Mouse (Mus musculus): ENCODE data around the gene Gm10718. TPM values are rescaled to one million over a fixed set of nuclear protein-coding genes. Genes with fewer than 3 reads are reported as not detected.
A peak's percentile ranks its signal among the peaks of the same experiment; 100 is the strongest.
"Not testable (repeated sequence)": the region's sequence is repeated elsewhere in the genome, so short reads cannot be mapped to it uniquely, and the experiment has no call there.

Gm10718 gene
- 0.61 and 0.95 TPM in 2 replicates for polyA plus RNA-seq (2014; fragmentation: Nextera tagmentation; extraction: Ambion mirVana)

GRCm38 (mm10) chr9:3023312-3023984, at the start of gene Gm10718:
Gene Gm10718 (plus strand): TSS chr9:3023547.
- not testable (repeated sequence) for H3K4me1 ChIP-seq (ENCODE audit: control insufficient read depth in 2 of 2, insufficient read depth in 2 of 2, low read length in 2 of 2); H3K27ac ChIP-seq (replicated peaks in 1 of 2; ENCODE audit: control insufficient read depth in 1 of 2, insufficient read depth in 1 of 2, low read depth in 2 of 2, low read length in 2 of 2); H3K36me3 ChIP-seq (ENCODE audit: control insufficient read depth, insufficient read depth, low read length); H3K9me3 ChIP-seq (ENCODE audit: control insufficient read depth, low read length); H3K9ac ChIP-seq (ENCODE audit: low read length); ATAC-seq (ENCODE audit: insufficient number of reproducible peaks, insufficient read depth, low FRiP score, low read depth); H3K4me3 ChIP-seq (ENCODE audit: control insufficient read depth in 1 of 2, insufficient read depth in 1 of 2, low read depth in 1 of 2, low read length in 2 of 2); H3K27me3 ChIP-seq (ENCODE audit: control insufficient read depth, insufficient read depth, low read length); H3K4me2 ChIP-seq (ENCODE audit: low read length)
- WGBS, result 73% methylated on average over 9 of the region's 13 CpGs

GRCm38 (mm10) chr9:3000445-3000972, 22.8 kb upstream of the Gm10718 start, which contains the start of gene Gm10722:
Gene Gm10722 (plus strand): TSS chr9:3000922.
- not testable (repeated sequence) for ATAC-seq (ENCODE audit: insufficient number of reproducible peaks, insufficient read depth, low FRiP score, low read depth); H3K4me1 ChIP-seq (ENCODE audit: control insufficient read depth in 2 of 2, insufficient read depth in 2 of 2, low read length in 2 of 2); H3K27ac ChIP-seq (replicated peaks in 1 of 2; ENCODE audit: control insufficient read depth in 1 of 2, insufficient read depth in 1 of 2, low read depth in 2 of 2, low read length in 2 of 2); H3K9me3 ChIP-seq (ENCODE audit: control insufficient read depth, low read length); H3K4me3 ChIP-seq (ENCODE audit: control insufficient read depth in 1 of 2, insufficient read depth in 1 of 2, low read depth in 1 of 2, low read length in 2 of 2); H3K36me3 ChIP-seq (ENCODE audit: control insufficient read depth, insufficient read depth, low read length); H3K27me3 ChIP-seq (ENCODE audit: control insufficient read depth, insufficient read depth, low read length); H3K9ac ChIP-seq (ENCODE audit: low read length); H3K4me2 ChIP-seq (ENCODE audit: low read length)
- WGBS, result 62% methylated on average over 12 of the region's 12 CpGs

- WGBS, result 60% methylated on average over 8 of the region's 8 CpGs
- H3K27me3 ChIP-seq (ENCODE audit: control insufficient read depth, insufficient read depth, low read length); H3K27ac ChIP-seq (replicated peaks in 1 of 2; ENCODE audit: control insufficient read depth in 1 of 2, insufficient read depth in 1 of 2, low read depth in 2 of 2, low read length in 2 of 2); H3K36me3 ChIP-seq (ENCODE audit: control insufficient read depth, insufficient read depth, low read length); H3K4me2 ChIP-seq (ENCODE audit: low read length); H3K4me3 ChIP-seq (ENCODE audit: control insufficient read depth in 1 of 2, insufficient read depth in 1 of 2, low read depth in 1 of 2, low read length in 2 of 2); H3K9me3 ChIP-seq (ENCODE audit: control insufficient read depth, low read length); H3K9ac ChIP-seq (ENCODE audit: low read length); ATAC-seq (ENCODE audit: insufficient number of reproducible peaks, insufficient read depth, low FRiP score, low read depth); H3K4me1 ChIP-seq (ENCODE audit: control insufficient read depth in 2 of 2, insufficient read depth in 2 of 2, low read length in 2 of 2): not testable (repeated sequence)
These were observed 22.3 kb upstream of the Gm10718 start for GRCm38 (mm10) chr9:3001006-3001405.

- H3K4me2 ChIP-seq (ENCODE audit: low read length); H3K27ac ChIP-seq (replicated peaks in 1 of 2; ENCODE audit: control insufficient read depth in 1 of 2, insufficient read depth in 1 of 2, low read depth in 2 of 2, low read length in 2 of 2); H3K9ac ChIP-seq (ENCODE audit: low read length); H3K36me3 ChIP-seq (ENCODE audit: control insufficient read depth, insufficient read depth, low read length); H3K9me3 ChIP-seq (ENCODE audit: control insufficient read depth, low read length); H3K4me1 ChIP-seq (ENCODE audit: control insufficient read depth in 2 of 2, insufficient read depth in 2 of 2, low read length in 2 of 2); H3K4me3 ChIP-seq (ENCODE audit: control insufficient read depth in 1 of 2, insufficient read depth in 1 of 2, low read depth in 1 of 2, low read length in 2 of 2); H3K27me3 ChIP-seq (ENCODE audit: control insufficient read depth, insufficient read depth, low read length): not testable (repeated sequence)
- ATAC-seq (ENCODE audit: insufficient number of reproducible peaks, insufficient read depth, low FRiP score, low read depth), result peak; percentile 86
- WGBS, result 47% methylated on average over 8 of the region's 11 CpGs
These were observed 21.2 kb upstream of the Gm10718 start for GRCm38 (mm10) chr9:3001948-3002659.

GRCm38 (mm10) chr9:3002794-3003396, 20.5 kb upstream of the Gm10718 start, which contains the start of gene Gm11168:
Gene Gm11168 (plus strand): TSS chr9:3003346.
- H3K9ac ChIP-seq (ENCODE audit: low read length); H3K9me3 ChIP-seq (ENCODE audit: control insufficient read depth, low read length); H3K4me1 ChIP-seq (ENCODE audit: control insufficient read depth in 2 of 2, insufficient read depth in 2 of 2, low read length in 2 of 2); H3K36me3 ChIP-seq (ENCODE audit: control insufficient read depth, insufficient read depth, low read length); H3K27ac ChIP-seq (replicated peaks in 1 of 2; ENCODE audit: control insufficient read depth in 1 of 2, insufficient read depth in 1 of 2, low read depth in 2 of 2, low read length in 2 of 2); H3K27me3 ChIP-seq (ENCODE audit: control insufficient read depth, insufficient read depth, low read length); H3K4me3 ChIP-seq (ENCODE audit: control insufficient read depth in 1 of 2, insufficient read depth in 1 of 2, low read depth in 1 of 2, low read length in 2 of 2); H3K4me2 ChIP-seq (ENCODE audit: low read length); ATAC-seq (ENCODE audit: insufficient number of reproducible peaks, insufficient read depth, low FRiP score, low read depth): not testable (repeated sequence)
- WGBS, result 73% methylated on average over 6 of the region's 14 CpGs

GRCm38 (mm10) chr9:3006179-3006578, 17.2 kb upstream of the Gm10718 start:
- WGBS, result 77% methylated on average over 1 of the region's 5 CpGs
- not testable (repeated sequence) for H3K4me1 ChIP-seq (ENCODE audit: control insufficient read depth in 2 of 2, insufficient read depth in 2 of 2, low read length in 2 of 2); H3K4me2 ChIP-seq (ENCODE audit: low read length); H3K9me3 ChIP-seq (ENCODE audit: control insufficient read depth, low read length); ATAC-seq (ENCODE audit: insufficient number of reproducible peaks, insufficient read depth, low FRiP score, low read depth); H3K9ac ChIP-seq (ENCODE audit: low read length); H3K27me3 ChIP-seq (ENCODE audit: control insufficient read depth, insufficient read depth, low read length); H3K36me3 ChIP-seq (ENCODE audit: control insufficient read depth, insufficient read depth, low read length); H3K4me3 ChIP-seq (ENCODE audit: control insufficient read depth in 1 of 2, insufficient read depth in 1 of 2, low read depth in 1 of 2, low read length in 2 of 2); H3K27ac ChIP-seq (replicated peaks in 1 of 2; ENCODE audit: control insufficient read depth in 1 of 2, insufficient read depth in 1 of 2, low read depth in 2 of 2, low read length in 2 of 2)

- H3K36me3 ChIP-seq (ENCODE audit: control insufficient read depth, insufficient read depth, low read length); H3K4me1 ChIP-seq (ENCODE audit: control insufficient read depth in 2 of 2, insufficient read depth in 2 of 2, low read length in 2 of 2); H3K27me3 ChIP-seq (ENCODE audit: control insufficient read depth, insufficient read depth, low read length); H3K9me3 ChIP-seq (ENCODE audit: control insufficient read depth, low read length); H3K27ac ChIP-seq (replicated peaks in 1 of 2; ENCODE audit: control insufficient read depth in 1 of 2, insufficient read depth in 1 of 2, low read depth in 2 of 2, low read length in 2 of 2); H3K4me2 ChIP-seq (ENCODE audit: low read length); H3K4me3 ChIP-seq (ENCODE audit: control insufficient read depth in 1 of 2, insufficient read depth in 1 of 2, low read depth in 1 of 2, low read length in 2 of 2); H3K9ac ChIP-seq (ENCODE audit: low read length): not testable (repeated sequence)
- peak; percentile 63 for ATAC-seq (ENCODE audit: insufficient number of reproducible peaks, insufficient read depth, low FRiP score, low read depth)
- 66% methylated on average over 7 of the region's 8 CpGs for WGBS
These were observed 16.7 kb upstream of the Gm10718 start for GRCm38 (mm10) chr9:3006636-3007035.

Data from heart, embryonic 14.5 days (tissue).